Mouse (Mus musculus): ENCODE data around the gene Majin. TPM values are rescaled to one million over a fixed set of nuclear protein-coding genes. Genes with fewer than 3 reads are reported as not detected.

The Majin gene
- polyA plus RNA-seq, 1 experiment, result not detected

DNA sequence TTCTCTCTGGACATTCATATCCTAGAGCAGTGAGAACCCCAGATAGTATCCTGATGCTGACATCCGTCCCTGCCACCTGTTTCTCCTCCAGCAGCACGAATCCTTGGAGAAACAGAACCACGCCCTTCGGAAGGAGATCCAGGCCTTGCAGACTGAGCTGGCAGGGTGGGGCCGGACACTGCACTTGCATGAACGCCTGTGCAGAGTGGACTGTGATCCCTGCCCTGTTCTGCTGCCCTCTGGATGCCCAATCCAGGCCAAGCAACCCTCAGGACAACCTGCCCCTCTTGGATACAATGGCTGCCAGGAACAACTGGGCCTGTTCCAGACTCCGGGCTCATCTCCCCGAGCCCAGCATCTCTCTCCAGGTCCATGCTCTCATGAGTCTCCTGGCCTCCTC, 13.0 kb upstream of the Majin start:
- TF ChIP-seq EP300 (IDR thresholded peaks at IDR 0.05; ENCODE audit: insufficient read depth, low read depth, low read length) (no peak), CTCF (IDR thresholded peaks at IDR 0.05; ENCODE audit: low read depth, low read length) (no peak), POLR2A (IDR thresholded peaks at IDR 0.05; ENCODE audit: insufficient read depth, low read length) (no peak)
- no peaks in the 10 kb centered on the region for H3K9me3 ChIP-seq (replicated peaks; ENCODE audit: control insufficient read depth, insufficient read depth, low read length, poor library complexity, severe bottlenecking)
- H3K27me3 ChIP-seq (ENCODE audit: control insufficient read depth, insufficient read depth, low read length, poor library complexity, severe bottlenecking), result no peaks in the 10 kb centered on the region
- no peak overlapping the region for H3K4me3 ChIP-seq (ENCODE audit: low read depth, low read length)
- no peaks in the 10 kb centered on the region for H3K4me1 ChIP-seq (ENCODE audit: control insufficient read depth, insufficient read depth, low read length)
- no peaks in the 10 kb centered on the region for H3K36me3 ChIP-seq (ENCODE audit: control insufficient read depth, insufficient read depth, low read length, poor library complexity, severe bottlenecking)
- no peak overlapping the region for H3K27ac ChIP-seq (ENCODE audit: insufficient read depth, low read length)
- H3K9ac ChIP-seq (ENCODE audit: low read depth, poor library complexity, severe bottlenecking), result no peak overlapping the region

GRCm38 (mm10) chr19:6174771-6175170, 9.4 kb upstream of the Majin start:
- Histone ChIP-seq H3K9ac (ENCODE audit: low read depth, poor library complexity, severe bottlenecking) (no peak overlapping the region), H3K9me3 (replicated peaks; ENCODE audit: control insufficient read depth, insufficient read depth, low read length, poor library complexity, severe bottlenecking) (no peaks in the 10 kb centered on the region), H3K4me1 (ENCODE audit: control insufficient read depth, insufficient read depth, low read length) (no peaks in the 10 kb centered on the region), H3K4me3 (ENCODE audit: low read depth, low read length) (no peak overlapping the region), H3K27ac (ENCODE audit: insufficient read depth, low read length) (no peak overlapping the region), H3K36me3 (ENCODE audit: control insufficient read depth, insufficient read depth, low read length, poor library complexity, severe bottlenecking) (no peaks in the 10 kb centered on the region), H3K27me3 (ENCODE audit: control insufficient read depth, insufficient read depth, low read length, poor library complexity, severe bottlenecking) (no peaks in the 10 kb centered on the region)
- no peak for TF ChIP-seq CTCF (IDR thresholded peaks at IDR 0.05; ENCODE audit: low read depth, low read length)
- no peak for TF ChIP-seq POLR2A (IDR thresholded peaks at IDR 0.05; ENCODE audit: insufficient read depth, low read length)
- TF ChIP-seq EP300 (IDR thresholded peaks at IDR 0.05; ENCODE audit: insufficient read depth, low read depth, low read length), result no peak

- Histone ChIP-seq H3K4me3 (ENCODE audit: low read depth, low read length) (no peak overlapping the region), H3K27me3 (ENCODE audit: control insufficient read depth, insufficient read depth, low read length, poor library complexity, severe bottlenecking) (no peaks in the 10 kb centered on the region), H3K27ac (ENCODE audit: insufficient read depth, low read length) (no peak overlapping the region), H3K9ac (ENCODE audit: low read depth, poor library complexity, severe bottlenecking) (no peak overlapping the region), H3K9me3 (replicated peaks; ENCODE audit: control insufficient read depth, insufficient read depth, low read length, poor library complexity, severe bottlenecking) (0 out of 2 replicates have a peak, but pooled peaks cover 2% of the 10 kb centered on the region), H3K36me3 (ENCODE audit: control insufficient read depth, insufficient read depth, low read length, poor library complexity, severe bottlenecking) (no peaks in the 10 kb centered on the region), H3K4me1 (ENCODE audit: control insufficient read depth, insufficient read depth, low read length) (no peaks in the 10 kb centered on the region)
- TF ChIP-seq EP300 (IDR thresholded peaks at IDR 0.05; ENCODE audit: insufficient read depth, low read depth, low read length) (no peak), CTCF (IDR thresholded peaks at IDR 0.05; ENCODE audit: low read depth, low read length) (no peak), POLR2A (IDR thresholded peaks at IDR 0.05; ENCODE audit: insufficient read depth, low read length) (no peak)
These were observed 5.4 kb upstream of the Majin start for GRCm38 (mm10) chr19:6178775-6179174.

DNA sequence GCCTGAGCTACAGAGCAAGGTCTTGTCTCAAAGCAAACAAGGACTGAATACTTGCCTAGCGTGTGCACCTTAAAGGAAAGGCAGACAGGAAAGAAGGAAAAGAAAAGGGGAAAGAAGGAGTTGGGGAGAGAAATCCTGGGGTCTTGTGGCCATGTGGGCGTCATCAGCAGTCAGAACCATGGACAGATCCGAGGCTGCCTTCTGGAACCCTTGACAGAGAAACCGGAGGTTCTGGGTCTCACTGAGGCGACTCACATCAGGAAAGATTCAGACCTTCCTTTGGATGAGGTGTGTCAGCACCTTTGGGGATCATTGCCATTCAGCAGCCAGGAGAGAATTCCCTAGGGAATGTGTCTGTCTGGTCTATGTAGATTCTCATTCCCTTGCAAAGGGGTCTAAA, 2.6 kb upstream of the Majin start:
- no peaks in the 10 kb centered on the region for H3K27me3 ChIP-seq (ENCODE audit: control insufficient read depth, insufficient read depth, low read length, poor library complexity, severe bottlenecking)
- 0 out of 2 replicates have a peak, but pooled peaks cover 2% of the 10 kb centered on the region for H3K9me3 ChIP-seq (replicated peaks; ENCODE audit: control insufficient read depth, insufficient read depth, low read length, poor library complexity, severe bottlenecking)
- TF ChIP-seq EP300 (IDR thresholded peaks at IDR 0.05; ENCODE audit: insufficient read depth, low read depth, low read length) (no peak), POLR2A (IDR thresholded peaks at IDR 0.05; ENCODE audit: insufficient read depth, low read length) (no peak), CTCF (IDR thresholded peaks at IDR 0.05; ENCODE audit: low read depth, low read length) (no peak)
- H3K4me3 ChIP-seq (ENCODE audit: low read depth, low read length), result no peak overlapping the region
- H3K27ac ChIP-seq (ENCODE audit: insufficient read depth, low read length), result no peak overlapping the region
- no peaks in the 10 kb centered on the region for H3K4me1 ChIP-seq (ENCODE audit: control insufficient read depth, insufficient read depth, low read length)
- no peak overlapping the region for H3K9ac ChIP-seq (ENCODE audit: low read depth, poor library complexity, severe bottlenecking)
- no peaks in the 10 kb centered on the region for H3K36me3 ChIP-seq (ENCODE audit: control insufficient read depth, insufficient read depth, low read length, poor library complexity, severe bottlenecking)

DNA sequence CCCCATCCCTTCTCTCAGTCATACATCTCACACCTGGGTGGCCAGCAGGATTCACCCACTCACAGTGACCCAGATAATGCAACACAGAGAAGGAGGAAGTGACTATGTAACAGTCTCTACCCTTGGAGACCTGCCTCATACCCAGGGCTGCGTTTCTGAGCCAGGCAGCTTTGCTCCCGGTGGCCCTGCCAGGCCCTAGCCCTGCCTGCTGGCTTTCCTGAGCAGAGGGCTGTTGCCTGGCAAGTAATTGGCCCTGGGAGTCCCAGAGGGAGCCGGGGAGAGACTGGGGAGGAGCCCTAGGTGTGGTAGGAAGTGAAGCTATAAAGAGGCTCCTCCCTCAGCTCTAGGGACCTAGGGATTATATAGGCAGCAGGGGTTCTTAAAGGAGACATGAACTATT, 1.7 kb upstream of the Majin start:
- H3K27ac ChIP-seq (ENCODE audit: insufficient read depth, low read length), result no peak overlapping the region
- H3K36me3 ChIP-seq (ENCODE audit: control insufficient read depth, insufficient read depth, low read length, poor library complexity, severe bottlenecking), result no peaks in the 10 kb centered on the region
- H3K27me3 ChIP-seq (ENCODE audit: control insufficient read depth, insufficient read depth, low read length, poor library complexity, severe bottlenecking), result no peaks in the 10 kb centered on the region
- TF ChIP-seq POLR2A (IDR thresholded peaks at IDR 0.05; ENCODE audit: insufficient read depth, low read length), result no peak
- TF ChIP-seq EP300 (IDR thresholded peaks at IDR 0.05; ENCODE audit: insufficient read depth, low read depth, low read length), result no peak
- no peak for TF ChIP-seq CTCF (IDR thresholded peaks at IDR 0.05; ENCODE audit: low read depth, low read length)
- 0 out of 2 replicates have a peak, but pooled peaks cover 2% of the 10 kb centered on the region for H3K9me3 ChIP-seq (replicated peaks; ENCODE audit: control insufficient read depth, insufficient read depth, low read length, poor library complexity, severe bottlenecking)
- no peak overlapping the region for H3K4me3 ChIP-seq (ENCODE audit: low read depth, low read length)
- no peaks in the 10 kb centered on the region for H3K4me1 ChIP-seq (ENCODE audit: control insufficient read depth, insufficient read depth, low read length)
- no peak overlapping the region for H3K9ac ChIP-seq (ENCODE audit: low read depth, poor library complexity, severe bottlenecking)

- Histone ChIP-seq H3K4me3 (ENCODE audit: low read depth, low read length) (no peak overlapping the region), H3K36me3 (ENCODE audit: control insufficient read depth, insufficient read depth, low read length, poor library complexity, severe bottlenecking) (no peaks in the 10 kb centered on the region), H3K27me3 (ENCODE audit: control insufficient read depth, insufficient read depth, low read length, poor library complexity, severe bottlenecking) (no peaks in the 10 kb centered on the region), H3K9ac (ENCODE audit: low read depth, poor library complexity, severe bottlenecking) (no peak overlapping the region), H3K9me3 (replicated peaks; ENCODE audit: control insufficient read depth, insufficient read depth, low read length, poor library complexity, severe bottlenecking) (no peaks in the 10 kb centered on the region), H3K4me1 (ENCODE audit: control insufficient read depth, insufficient read depth, low read length) (no peaks in the 10 kb centered on the region), H3K27ac (ENCODE audit: insufficient read depth, low read length) (no peak overlapping the region)
- TF ChIP-seq EP300 (IDR thresholded peaks at IDR 0.05; ENCODE audit: insufficient read depth, low read depth, low read length) (no peak), POLR2A (IDR thresholded peaks at IDR 0.05; ENCODE audit: insufficient read depth, low read length) (no peak), CTCF (IDR thresholded peaks at IDR 0.05; ENCODE audit: low read depth, low read length) (no peak)
These were observed 20.1 kb downstream of the Majin start for GRCm38 (mm10) chr19:6204265-6204664.
